Mouse (Mus musculus) spleen, adult 12 weeks (tissue): ENCODE results near the gene Kcnt2.

Source experiments
- DNase-seq: peaks from one replicate; pipeline ENCODE4 v3.0.0; 2022; ENCODE audit warnings: low spot score

The Kcnt2 gene

DNA sequence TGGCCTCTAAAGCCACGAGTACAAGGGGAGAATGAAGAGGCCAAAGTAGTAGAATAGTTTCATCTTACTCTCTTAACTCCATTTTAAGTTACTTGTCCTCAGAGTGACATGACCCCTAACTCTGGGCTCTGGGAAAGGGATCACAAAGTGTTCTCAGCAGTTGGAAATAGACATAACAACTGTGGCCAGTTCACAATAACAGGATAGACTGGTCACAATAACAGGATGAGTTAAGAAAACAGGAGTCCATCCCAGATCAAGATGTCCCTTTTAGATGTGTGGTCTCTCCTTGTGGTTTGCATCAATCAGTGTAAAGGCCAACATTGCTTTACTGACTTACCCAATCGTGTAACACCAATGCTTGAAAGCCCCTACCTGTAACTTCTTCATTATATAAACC is 132.8 kb downstream of the Kcnt2 start:
- DNase-seq: no peak

DNA sequence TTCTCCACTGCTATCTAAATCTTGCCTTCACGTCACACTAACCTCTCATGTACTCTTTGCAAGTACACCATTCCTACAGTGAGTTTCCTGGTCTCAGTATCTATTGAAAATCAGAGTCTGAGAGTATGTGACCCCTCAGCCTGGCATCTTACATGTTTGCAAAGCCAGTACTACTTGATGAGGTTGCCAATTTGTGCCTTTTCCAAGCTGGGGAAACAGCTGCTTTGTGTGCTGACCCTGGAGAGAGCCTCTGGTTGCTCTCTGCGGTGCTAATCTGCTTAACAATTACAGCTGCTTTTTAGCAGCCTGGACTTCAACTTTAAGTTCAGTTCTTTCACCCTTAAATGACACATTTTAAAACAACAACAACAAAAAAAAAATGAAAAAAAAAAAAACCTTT is 133.6 kb downstream of the Kcnt2 start:
- DNase-seq: no peak

DNA sequence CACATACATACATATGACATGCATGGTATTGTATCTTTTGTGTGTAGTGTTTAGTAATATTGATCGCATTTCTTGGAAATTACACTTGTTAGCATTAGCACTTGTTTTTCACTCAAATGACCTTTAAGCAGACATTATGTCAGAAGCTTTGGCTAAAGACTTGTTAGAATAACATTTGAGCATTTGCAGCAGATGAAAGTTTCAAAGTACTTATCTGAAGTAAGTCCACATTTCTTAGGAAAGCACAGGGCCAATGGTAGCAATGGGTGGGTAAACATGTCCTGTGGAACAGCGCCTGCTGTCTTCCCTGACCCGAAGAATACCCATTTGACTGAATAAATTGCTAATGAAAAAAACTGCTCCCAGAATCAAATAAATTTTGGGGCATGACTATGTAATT is 135.1 kb downstream of the Kcnt2 start:
- no peak for DNase-seq

DNA sequence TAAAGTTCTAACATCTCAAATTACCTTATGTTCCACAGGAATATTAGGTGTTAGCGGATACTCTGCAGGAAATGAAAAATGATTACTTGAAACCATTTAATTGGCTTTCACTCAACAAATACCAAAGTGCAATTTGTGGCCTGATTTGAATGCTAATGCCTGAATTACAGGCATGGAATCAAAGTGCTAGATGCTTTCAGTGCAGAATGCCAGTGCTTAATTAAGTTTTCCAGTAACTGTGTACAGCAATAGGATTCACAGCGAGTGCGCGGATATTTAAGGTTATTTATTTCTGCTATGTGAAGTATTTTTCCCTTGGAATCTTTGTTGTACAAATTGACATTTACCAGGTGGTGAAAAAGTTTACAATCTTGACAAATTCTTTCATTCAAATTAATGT is 144.3 kb downstream of the Kcnt2 start:
- DNase-seq: no peak

DNA sequence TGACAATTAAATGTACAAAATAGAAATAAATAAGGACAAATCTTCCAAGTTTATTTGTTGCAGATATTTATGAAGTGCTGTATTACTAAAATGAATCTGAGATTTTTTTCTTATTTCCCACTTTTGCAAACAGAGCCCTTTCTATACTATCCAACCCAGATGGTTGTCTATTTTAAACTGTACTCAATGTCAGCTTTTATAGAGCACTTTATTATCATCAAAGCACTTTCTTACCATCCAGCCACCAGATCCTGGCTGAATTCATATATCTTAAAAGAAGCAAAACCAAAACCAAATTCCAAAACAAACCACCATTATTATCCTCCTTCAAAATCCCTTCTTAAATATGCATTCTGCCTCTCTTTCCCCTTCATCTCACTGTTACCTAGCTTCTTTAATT is 151.8 kb downstream of the Kcnt2 start:
- DNase-seq: no peak

DNA sequence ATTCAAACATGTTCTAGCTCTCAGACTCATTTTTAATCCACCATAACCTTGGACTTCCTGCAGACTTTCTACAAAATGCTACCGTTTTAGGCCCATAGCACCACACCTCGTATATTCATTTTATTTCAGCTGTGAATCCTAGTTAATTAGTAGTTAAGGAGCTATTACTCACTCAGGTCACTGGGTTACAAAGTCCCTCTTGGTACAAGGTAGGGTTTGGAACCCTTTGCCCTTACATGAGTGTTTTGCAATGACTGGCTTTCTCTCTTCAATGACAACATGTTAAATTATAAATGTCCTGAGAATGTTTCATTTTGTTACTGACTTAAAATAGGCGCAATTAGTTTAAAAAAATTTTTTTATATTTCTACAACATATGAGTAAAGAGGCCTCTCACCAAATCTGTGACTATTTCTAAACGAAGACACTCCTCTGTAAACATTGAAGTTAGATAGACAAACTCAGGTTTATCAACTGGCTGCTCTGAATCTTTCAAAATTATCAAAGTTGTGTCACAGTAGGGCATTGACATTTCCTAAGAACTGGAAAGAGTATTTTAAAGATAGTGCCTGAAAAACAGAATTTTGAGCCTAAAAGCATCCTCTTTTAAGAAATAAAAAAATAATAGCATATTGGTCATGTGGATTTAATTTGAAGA is 160.8 kb downstream of the Kcnt2 start:
- DNase-seq: no peak

DNA sequence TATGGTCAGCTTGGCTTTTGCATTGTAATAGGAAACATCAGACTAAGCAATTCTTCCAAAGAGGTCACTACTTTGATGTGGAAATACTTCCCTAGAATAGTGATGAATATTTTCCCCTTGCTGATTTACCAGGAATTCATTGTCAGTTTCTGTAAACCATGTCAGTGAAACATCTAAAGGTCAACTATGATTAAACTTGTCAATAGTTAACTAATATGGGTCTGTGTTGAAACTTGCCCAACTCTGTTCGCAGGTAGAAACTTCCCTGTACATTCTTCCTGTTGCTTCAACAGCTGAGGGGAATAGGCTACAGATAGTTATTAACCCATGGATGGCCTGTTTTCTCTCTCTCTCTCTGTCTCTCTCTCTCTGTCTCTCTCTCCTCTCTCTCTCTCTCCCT is 169.8 kb downstream of the Kcnt2 start:
- no peak for DNase-seq

DNA sequence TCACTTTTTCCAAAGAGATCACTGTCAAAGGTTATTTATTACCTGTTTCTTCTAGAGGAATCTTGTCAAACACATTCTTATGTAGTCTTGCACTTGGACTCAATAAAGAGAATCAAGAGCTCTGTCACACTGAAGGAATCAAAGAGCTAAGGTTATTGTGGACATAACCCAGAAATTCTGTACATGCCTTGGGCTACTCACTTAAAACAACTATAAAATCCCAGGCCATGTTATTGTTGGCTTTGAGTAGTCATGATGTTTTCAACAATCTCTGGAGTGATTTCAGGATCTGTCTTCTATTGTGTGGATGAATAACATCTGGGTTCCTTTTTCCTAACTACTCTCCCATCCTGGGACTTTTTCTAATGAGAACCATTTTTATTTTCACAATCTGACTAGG is 177.0 kb downstream of the Kcnt2 start:
- DNase-seq: no peak

DNA sequence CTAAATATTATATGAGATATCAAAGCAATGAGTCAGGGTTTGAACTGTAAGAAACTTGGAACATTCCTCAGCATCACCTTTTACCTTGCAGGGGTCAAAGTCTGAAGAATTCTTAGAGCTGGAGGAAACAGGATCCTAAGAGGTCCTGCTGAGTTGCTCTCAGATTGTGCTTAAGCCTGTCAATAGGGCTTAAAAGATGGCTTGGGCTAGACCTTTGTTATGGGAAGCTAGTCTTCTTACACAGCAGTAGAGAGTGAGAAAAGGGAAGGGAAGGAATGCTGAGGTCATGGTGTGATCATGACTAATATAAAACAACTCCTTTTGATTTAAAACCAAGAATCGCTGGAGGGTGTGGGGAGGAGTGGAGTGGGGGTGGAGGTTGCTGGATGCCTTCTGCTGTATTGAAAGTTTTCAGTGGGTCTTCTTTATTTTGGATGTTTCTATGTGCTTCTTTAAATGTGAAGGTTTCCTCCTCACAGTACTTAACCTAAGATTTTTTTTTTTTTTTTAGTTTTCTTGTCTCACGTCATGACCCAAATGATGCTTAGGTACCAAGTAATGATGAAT is 183.4 kb downstream of the Kcnt2 start:
- no peak for DNase-seq

DNA sequence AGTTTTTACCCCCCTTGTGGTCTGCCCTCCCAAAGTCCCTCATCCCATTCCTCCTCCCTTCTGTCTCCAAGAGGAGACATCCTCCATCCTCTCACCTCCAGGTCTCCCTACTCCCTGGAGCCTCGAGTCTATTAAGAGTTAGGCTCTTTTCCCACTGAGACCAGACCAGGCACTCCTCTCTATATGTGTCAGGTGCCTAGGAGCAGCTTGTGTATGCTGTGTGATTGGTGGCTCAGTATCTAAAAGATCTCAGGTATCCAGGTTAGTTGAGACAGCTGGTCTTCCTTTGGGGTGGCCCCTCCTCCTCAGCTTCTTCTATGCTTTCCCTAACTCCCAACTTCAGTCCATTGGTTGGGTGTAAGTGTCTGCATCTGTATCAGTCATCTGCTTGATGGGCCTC is 186.1 kb downstream of the Kcnt2 start:
- no peak for DNase-seq

DNA sequence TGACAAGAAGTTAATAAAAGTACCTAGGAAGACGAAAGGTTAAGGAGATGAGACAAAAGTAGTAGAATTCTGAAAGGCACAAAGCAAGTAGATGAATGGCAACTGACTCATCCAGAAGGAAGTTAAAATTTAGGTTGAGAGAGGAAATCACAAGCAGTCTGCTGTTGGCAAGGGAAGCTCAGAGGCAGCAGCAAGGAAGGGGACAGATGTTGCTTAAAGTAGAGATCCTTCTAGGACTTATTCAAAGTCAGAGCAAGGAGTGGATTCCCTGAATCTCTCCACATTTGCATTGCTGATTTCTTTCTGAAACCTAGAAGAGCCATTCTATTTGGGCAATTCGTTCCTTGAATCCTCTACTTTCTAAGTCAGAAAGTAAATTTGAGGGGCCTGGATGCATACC is 188.8 kb downstream of the Kcnt2 start:
- DNase-seq: no peak

DNA sequence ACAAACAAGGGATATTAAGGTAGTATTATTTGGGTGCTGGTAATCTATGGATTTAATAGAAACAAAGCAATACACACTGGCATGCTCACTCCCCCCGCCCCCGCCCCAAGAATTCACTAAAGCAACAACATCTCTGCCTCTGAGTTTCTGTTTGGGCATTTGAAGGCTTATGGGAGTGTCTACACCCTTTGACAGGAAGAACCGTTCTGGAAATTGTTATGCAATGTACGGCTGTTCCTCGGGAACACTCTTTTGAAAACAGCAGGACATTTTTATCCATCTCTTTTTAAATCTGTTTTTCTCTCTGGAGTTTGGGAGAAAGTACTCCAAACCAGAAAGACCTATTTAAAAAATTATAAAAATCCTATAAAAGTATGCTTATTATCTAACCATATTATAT is 192.2 kb downstream of the Kcnt2 start:
- no peak for DNase-seq

DNA sequence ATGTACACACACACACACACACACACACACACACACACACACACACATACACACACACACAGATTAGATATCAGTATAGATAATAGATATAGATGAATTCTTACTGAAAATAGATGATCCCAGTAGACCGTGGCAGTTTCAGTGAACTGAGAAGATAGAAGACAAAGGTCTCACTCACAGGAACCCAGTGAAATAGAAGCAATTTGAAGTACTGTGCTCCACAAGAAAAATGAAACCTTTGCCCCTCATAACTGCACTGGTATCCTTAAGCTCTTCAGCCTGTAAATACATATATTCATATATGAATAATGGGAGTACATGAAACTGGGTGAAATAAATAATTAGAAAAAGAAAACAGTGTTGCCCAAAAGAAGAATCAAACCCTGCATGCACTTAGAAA is 197.9 kb downstream of the Kcnt2 start:
- DNase-seq: no peak

DNA sequence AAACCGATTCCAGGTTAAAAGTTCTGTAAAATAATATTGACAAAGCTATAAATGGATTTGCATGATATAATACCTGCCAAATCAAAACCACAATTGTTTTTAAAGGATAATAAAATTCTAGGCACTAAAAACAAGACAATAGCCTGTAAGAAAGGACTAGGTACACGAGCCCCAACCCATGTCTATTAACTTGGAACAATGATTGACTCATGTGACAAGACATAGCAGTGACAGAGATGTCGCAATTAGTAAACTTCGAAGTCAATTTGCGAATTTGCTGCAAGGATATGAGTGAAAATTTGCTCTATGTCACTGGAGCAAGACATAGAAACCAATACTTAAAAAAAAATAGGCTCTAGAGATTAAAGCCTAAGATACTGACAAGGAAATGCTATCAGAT is 198.4 kb downstream of the Kcnt2 start:
- DNase-seq: no peak

DNA sequence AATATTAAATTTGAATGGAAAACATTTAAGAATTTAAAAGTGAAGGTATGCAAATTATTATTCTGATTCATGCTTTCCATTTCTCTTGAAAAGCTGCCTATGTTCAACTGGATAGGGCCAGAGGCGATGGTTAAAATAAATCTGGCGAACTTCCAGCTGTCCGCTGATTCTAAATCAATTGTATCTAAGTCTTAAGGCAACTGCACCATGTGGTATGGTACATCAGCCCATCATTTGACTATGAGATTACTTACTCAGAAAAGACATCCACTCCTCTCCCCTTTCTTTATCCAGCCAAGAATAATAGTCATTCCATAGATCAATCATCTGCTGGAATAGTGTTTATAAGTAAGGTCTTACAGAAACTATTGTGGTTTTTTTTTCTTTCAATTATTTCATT is 205.5 kb downstream of the Kcnt2 start:
- no peak for DNase-seq

DNA sequence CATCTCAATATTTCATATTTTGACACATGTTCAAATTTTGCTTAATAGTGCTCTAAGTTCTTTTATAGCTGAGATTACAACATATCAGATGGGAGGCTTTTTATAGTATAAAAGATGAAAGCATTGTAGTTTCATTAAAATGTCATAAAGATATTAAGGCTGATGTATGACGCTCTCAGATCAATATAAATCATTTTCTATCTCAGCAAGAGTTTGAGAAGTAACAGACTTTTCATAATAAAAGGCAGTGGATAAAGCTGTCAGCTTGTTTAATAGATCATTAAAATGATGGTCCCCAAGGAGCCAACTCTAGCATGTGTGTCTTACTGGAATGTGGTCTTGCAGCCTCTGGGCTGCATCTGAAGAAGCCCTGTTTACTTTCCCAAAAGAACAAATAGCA is 206.0 kb downstream of the Kcnt2 start:
- no peak for DNase-seq

DNA sequence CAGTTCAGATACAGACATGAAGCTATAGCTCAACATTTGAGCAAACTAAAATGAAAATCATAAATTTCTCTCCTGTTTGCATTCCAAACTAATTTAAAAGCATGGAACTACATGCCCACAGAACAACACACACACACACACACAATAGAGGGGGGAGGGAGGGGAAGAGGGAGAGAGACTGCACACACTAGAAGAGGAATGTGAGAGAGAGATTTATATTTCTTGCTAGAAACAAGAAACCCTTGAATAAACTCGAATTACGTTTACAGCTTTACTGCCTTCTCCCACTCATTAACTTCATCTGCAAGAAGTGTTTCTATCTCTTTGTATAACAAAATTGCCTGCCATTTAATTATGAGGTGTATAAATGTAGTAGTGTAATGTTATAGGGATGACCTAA is 209.9 kb downstream of the Kcnt2 start:
- DNase-seq: no peak

DNA sequence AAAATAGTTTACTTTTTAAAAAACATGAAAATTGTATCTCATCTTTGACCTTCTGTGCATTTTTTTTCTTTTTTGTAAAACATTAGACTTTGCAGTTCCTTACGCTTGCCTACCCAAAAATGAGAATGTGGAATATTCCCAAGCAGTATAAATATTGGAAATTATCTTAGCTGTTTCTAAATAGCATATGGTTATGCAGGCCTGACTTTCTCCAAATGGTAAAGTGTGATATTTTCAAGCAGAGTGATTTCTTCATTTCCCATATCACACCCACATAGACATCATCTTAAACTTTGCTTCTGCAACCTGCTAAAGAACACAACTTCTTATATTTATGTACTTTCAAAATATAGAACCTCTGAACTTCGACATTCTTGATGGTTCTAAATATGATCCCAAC is 210.9 kb downstream of the Kcnt2 start:
- no peak for DNase-seq

DNA sequence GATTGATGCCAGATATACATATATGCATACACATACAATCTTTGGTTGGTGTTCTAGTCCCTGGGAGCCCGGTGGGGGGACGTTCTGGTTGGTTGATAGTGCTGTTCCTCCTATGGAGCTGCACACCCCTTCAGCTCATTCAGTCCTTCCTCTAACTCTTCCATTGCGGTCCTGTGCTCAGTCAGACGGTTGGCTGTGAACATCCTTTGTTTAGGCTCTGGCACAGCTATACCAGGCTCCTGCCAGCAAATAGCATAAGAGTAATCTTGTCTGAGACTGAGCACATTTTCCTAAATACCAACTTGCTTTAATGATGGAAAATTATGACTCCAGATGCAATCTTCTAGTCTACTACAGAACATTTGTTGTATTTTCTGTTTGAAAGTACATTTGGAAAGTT is 222.4 kb downstream of the Kcnt2 start:
- no peak for DNase-seq

DNA sequence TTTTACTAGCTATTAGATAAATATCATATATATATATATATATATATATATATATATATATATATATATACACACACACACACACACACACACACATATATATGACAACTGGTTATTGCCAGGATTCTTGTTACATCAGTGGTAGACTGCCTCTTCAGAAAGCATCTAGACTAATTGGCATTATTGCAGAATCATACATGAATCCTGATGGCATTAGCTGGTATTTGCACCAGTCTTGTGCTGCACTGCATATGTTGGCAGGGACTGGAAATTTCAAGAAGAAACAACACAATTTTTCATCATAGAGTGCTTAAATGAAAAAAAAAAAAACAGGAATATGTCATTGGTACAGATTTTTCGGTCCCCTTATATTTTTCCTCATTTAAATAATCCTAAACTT is 223.6 kb downstream of the Kcnt2 start:
- DNase-seq: no peak

DNA sequence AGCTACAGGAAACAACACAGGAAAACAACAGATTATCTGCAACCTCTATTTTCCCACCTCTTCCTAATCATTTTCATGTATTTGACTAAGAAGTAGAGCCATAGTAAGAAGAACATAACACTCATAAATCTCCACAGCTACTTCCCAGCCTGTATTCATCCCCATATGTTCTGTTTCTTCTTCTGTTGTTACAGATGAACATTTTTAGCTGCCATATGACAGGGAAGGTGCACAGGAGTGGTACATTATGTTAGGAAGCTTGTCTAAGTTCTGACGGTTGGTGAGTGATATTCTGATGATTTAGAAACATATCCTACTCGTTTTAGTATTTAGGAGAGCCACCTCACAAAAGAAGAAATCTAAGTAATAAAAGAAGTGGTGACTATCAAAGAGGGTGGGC is 231.0 kb downstream of the Kcnt2 start:
- DNase-seq: no peak

DNA sequence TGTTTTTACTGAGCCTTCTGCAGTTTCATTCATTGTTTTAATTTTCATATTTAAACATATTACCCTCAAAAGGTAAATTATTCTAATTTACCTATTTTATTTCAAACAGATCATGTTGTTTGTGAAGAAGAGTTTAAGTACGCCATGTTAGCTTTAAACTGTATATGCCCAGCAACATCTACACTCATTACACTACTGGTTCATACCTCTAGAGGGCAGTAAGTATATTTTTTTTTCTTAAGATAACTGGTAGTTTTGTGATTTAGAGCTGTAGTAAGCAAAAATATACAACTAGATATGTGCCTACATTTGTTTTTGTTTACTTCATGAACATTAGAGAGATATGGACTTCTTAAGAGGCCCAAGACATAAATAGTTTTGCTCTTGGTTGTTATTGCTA is 238.1 kb downstream of the Kcnt2 start:
- no peak for DNase-seq

DNA sequence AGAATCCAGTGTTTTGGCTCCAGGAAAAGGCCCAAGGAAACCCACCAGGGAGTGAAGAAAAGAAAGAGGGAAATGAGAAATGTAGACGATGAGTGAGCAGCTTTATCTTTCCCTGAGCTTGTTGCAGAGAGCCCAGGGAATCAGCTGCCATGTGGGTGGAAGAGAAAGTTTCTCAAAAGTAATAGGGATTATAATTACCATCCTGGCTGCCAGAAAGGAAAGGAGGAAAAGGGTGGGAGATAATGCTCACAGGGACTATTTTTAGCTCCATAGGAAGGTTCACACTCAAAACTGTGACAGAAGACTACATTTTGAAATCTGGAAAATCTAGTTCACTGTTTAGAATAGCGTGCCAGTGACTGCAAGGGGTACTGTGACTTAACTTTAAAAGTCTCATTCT is 243.9 kb downstream of the Kcnt2 start:
- DNase-seq: no peak

DNA sequence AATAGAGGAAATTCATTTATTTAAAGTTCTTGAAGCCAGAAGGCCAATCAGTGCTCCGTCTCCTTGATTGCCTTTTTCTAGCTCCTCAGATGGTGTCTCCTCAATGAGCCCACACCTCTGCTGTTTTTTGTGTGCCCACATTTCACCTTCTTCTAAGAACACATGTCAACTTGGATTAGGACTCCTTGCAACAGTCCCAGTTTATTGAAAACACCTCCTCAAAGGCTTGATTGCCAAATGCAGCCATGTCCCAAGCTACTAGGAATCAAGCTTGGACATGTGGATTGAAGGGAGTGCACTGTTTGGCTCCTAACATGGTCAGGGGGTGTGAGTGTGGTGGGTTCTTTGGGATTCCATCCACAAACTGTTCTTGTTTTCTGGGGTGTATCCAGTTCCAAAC is 245.4 kb downstream of the Kcnt2 start:
- no peak for DNase-seq

DNA sequence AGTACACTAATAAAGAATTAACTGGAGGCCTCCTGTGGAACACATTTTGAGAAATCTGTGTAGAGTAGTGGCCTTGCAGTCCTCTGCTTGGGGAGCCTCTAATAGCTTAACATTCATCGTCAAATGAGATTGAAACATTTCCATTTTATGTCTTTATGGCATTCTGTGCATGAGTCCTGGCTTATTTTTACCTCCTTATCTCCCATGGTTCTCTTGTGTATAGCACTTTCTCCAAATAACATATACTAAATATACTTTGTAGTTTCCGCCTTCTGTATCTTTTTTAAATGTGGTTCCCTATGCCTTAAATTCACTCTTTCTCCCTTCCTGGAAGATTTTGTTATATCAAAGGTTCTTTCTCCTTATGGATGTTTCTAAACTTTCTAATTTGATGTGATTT is 246.3 kb downstream of the Kcnt2 start:
- no peak for DNase-seq
